Mouse (Mus musculus) lung, embryonic 16.5 days (tissue): ENCODE measurements around the gene Slc9a2. TPM values are rescaled to one million over a fixed set of nuclear protein-coding genes. Genes with fewer than 3 reads are reported as not detected.

Experiments used
- ATAC-seq: fragments of 200-750 bp; cut with Nextera tagmentation; 2 replicates; pipeline ENCODE4 v1.8.0; 2017; ENCODE audit warnings: low read depth, mild to moderate bottlenecking, moderate library complexity
- H3K27ac ChIP-seq: fragments of 300-500 bp; sonication (generic); 2 replicates; pipeline ENCODE4 v1.5.1; 2014; ENCODE audit warnings: mild to moderate bottlenecking, control low read depth, low read length
- H3K27me3 ChIP-seq: fragments of 300-500 bp; sonication (generic); 2 replicates; pipeline ENCODE4 v1.6.1; 2014; ENCODE audit warnings: low read depth, low read length, mixed read lengths; ENCODE audit not compliant: control insufficient read depth, insufficient read depth
- H3K36me3 ChIP-seq: fragments of 300-500 bp; sonication (generic); 2 replicates; pipeline ENCODE4 v1.6.1; 2014; ENCODE audit warnings: low read length; ENCODE audit not compliant: control insufficient read depth, insufficient read depth
- H3K4me1 ChIP-seq: fragments of 300-500 bp; sonication (generic); replicated peaks from 2 replicates; pipeline ENCODE4 v1.6.1; 2014; ENCODE audit warnings: low read length, mixed read lengths; ENCODE audit not compliant: control insufficient read depth, insufficient read depth
- H3K4me2 ChIP-seq: fragments of 300-500 bp; sonication (generic); 2 replicates; pipeline ENCODE4 v1.6.1; 2014; ENCODE audit warnings: low read depth, low read length, control low read depth
- H3K4me3 ChIP-seq: fragments of 300-500 bp; sonication (generic); 2 replicates; pipeline ENCODE4 v1.5.1; 2014; ENCODE audit warnings: mild to moderate bottlenecking, low read length, control low read depth
- H3K9ac ChIP-seq: fragments of 300-500 bp; sonication (generic); 2 replicates; pipeline ENCODE4 v1.6.1; 2014; ENCODE audit warnings: low read length, control low read depth
- H3K9me3 ChIP-seq: fragments of 300-500 bp; sonication (generic); 2 replicates; pipeline ENCODE4 v1.6.1; 2016; ENCODE audit warnings: low read length; ENCODE audit not compliant: control insufficient read depth
- WGBS: fragments of 180-500 bp; shearing (Covaris S2); extraction: QIAGEN DNeasy Blood & Tissue Kit; methylation state at CpG from one replicate; pipeline ENCODE4 v1.1.7; 2014; 5-methylcytosine and 5-hydroxymethylcytosine counted together
- polyA plus RNA-seq: library from polyadenylated mRNA; unstranded; fragments of >200 nt; fragmentation: Nextera tagmentation; extraction: Ambion mirVana; gene quantifications from 2 replicates; pipeline ENCODE4 v1.2.1, GENCODE M21; 2015

Gene Slc9a2
- polyA plus RNA-seq, 1 experiment from 2014 or later, result 0.20 TPM

GRCm38 (mm10) chr1:40790324-40791141 is 110.2 kb downstream of the Slc9a2 start, which contains the start of gene Mfsd9:
Gene Mfsd9, minus strand, starts transcription at chr1:40790687.
- peak within 1 kb of the TSS; percentile 70 for H3K9ac ChIP-seq
- H3K4me3 ChIP-seq, result peak within 1 kb of the TSS; percentile 75
- 4% methylated on average over 38 of the region's 38 CpGs for WGBS
- no peaks in the 10 kb centered on the region for H3K27me3 ChIP-seq
- peak; percentile 97 for ATAC-seq
- no peaks in the 10 kb centered on the region for H3K36me3 ChIP-seq
- no peaks in the 10 kb centered on the region for H3K9me3 ChIP-seq
- H3K27ac ChIP-seq, result no peak within 1 kb of the TSS
- peak within 1 kb of the TSS; percentile 79 for H3K4me2 ChIP-seq
- no peaks in the 10 kb centered on the region; the same call in 1 of the 2 replicates for H3K4me1 ChIP-seq

- no peak overlapping the region for H3K9ac ChIP-seq
- H3K36me3 ChIP-seq, result no peaks in the 10 kb centered on the region
- H3K4me2 ChIP-seq, result no peak overlapping the region
- H3K9me3 ChIP-seq, result no peaks in the 10 kb centered on the region
- 96% methylated on average over 1 of the region's 1 CpGs for WGBS
- H3K4me3 ChIP-seq, result no peak overlapping the region
- no peak for ATAC-seq
- no peaks in the 10 kb centered on the region; the same call in 1 of the 2 replicates for H3K4me1 ChIP-seq
- H3K27ac ChIP-seq, result no peak overlapping the region
- H3K27me3 ChIP-seq, result no peaks in the 10 kb centered on the region
Measured at GRCm38 (mm10) chr1:40795508-40795907, 115.1 kb downstream of the Slc9a2 start.

- Histone ChIP-seq H3K9me3 (no peaks in the 10 kb centered on the region), H3K4me2 (no peak overlapping the region), H3K9ac (no peak overlapping the region), H3K4me3 (no peak overlapping the region), H3K36me3 (no peaks in the 10 kb centered on the region), H3K27me3 (no peaks in the 10 kb centered on the region), H3K4me1 (no peaks in the 10 kb centered on the region), H3K27ac (no peak overlapping the region)
- 16% methylated on average over 5 of the region's 5 CpGs for WGBS
- no peak for ATAC-seq
Measured at GRCm38 (mm10) chr1:40797348-40797747, 117.0 kb downstream of the Slc9a2 start.

- Histone ChIP-seq H3K9me3 (no peaks in the 10 kb centered on the region), H3K36me3 (no peaks in the 10 kb centered on the region), H3K4me1 (no peaks in the 10 kb centered on the region), H3K27ac (no peak overlapping the region), H3K4me3 (no peak overlapping the region), H3K9ac (no peak overlapping the region), H3K27me3 (no peaks in the 10 kb centered on the region), H3K4me2 (no peak overlapping the region)
- no peak for ATAC-seq
- WGBS, result 86% methylated on average over 8 of the region's 8 CpGs
Measured at GRCm38 (mm10) chr1:40799121-40799520, 118.7 kb downstream of the Slc9a2 start.

- H3K9ac ChIP-seq, result no peak overlapping the region
- no peak for ATAC-seq
- WGBS, result 70% methylated on average over 5 of the region's 5 CpGs
Measured at GRCm38 (mm10) chr1:40800908-40801307, 120.5 kb downstream of the Slc9a2 start.

GRCm38 (mm10) chr1:40802759-40803158 is 122.4 kb downstream of the Slc9a2 start:
- H3K4me2 ChIP-seq, result no peak overlapping the region
- H3K27me3 ChIP-seq, result no peaks in the 10 kb centered on the region
- WGBS, result 21% methylated on average over 3 of the region's 3 CpGs
- no peaks in the 10 kb centered on the region for H3K4me1 ChIP-seq
- no peak for ATAC-seq
- no peak overlapping the region for H3K27ac ChIP-seq
- H3K36me3 ChIP-seq, result no peaks in the 10 kb centered on the region
- H3K4me3 ChIP-seq, result no peak overlapping the region
- no peaks in the 10 kb centered on the region for H3K9me3 ChIP-seq
- H3K9ac ChIP-seq, result no peak overlapping the region

More at GRCm38 (mm10) chr1:40800908-40801307, 120.5 kb downstream of the Slc9a2 start:
- Histone ChIP-seq H3K27me3 (no peaks in the 10 kb centered on the region), H3K9me3 (no peaks in the 10 kb centered on the region), H3K4me3 (no peak overlapping the region), H3K4me1 (no peaks in the 10 kb centered on the region), H3K36me3 (no peaks in the 10 kb centered on the region), H3K4me2 (no peak overlapping the region), H3K27ac (no peak overlapping the region)

- Histone ChIP-seq H3K9ac (no peak overlapping the region), H3K9me3 (no peaks in the 10 kb centered on the region)
Measured at GRCm38 (mm10) chr1:40804118-40804517, 123.7 kb downstream of the Slc9a2 start.

GRCm38 (mm10) chr1:40805351-40805750 is 125.0 kb downstream of the Slc9a2 start, which contains the start of gene Tmem182:
Gene Tmem182, plus strand, starts transcription at chr1:40805601.
- Histone ChIP-seq H3K27me3 (no peaks in the 10 kb centered on the region), H3K4me1 (no peaks in the 10 kb centered on the region), H3K4me3 (no peak within 1 kb of the TSS), H3K9ac (no peak within 1 kb of the TSS), H3K9me3 (no peaks in the 10 kb centered on the region), H3K27ac (no peak within 1 kb of the TSS), H3K4me2 (no peak within 1 kb of the TSS), H3K36me3 (no peaks in the 10 kb centered on the region)
- no peak for ATAC-seq
- 58% methylated on average over 9 of the region's 9 CpGs for WGBS

More at GRCm38 (mm10) chr1:40804118-40804517, 123.7 kb downstream of the Slc9a2 start:
- Histone ChIP-seq H3K36me3 (no peaks in the 10 kb centered on the region), H3K4me1 (no peaks in the 10 kb centered on the region), H3K27me3 (no peaks in the 10 kb centered on the region), H3K4me2 (no peak overlapping the region), H3K4me3 (no peak overlapping the region), H3K27ac (no peak overlapping the region)
- WGBS, result 85% methylated on average over 12 of the region's 12 CpGs
- ATAC-seq, result no peak

GRCm38 (mm10) chr1:40805891-40806290 is 125.5 kb downstream of the Slc9a2 start:
- Histone ChIP-seq H3K4me1 (no peaks in the 10 kb centered on the region), H3K4me3 (no peak overlapping the region), H3K9ac (no peak overlapping the region), H3K27ac (no peak overlapping the region), H3K4me2 (no peak overlapping the region), H3K9me3 (no peaks in the 10 kb centered on the region), H3K36me3 (no peaks in the 10 kb centered on the region), H3K27me3 (no peaks in the 10 kb centered on the region)
- no peak for ATAC-seq
- 86% methylated on average over 11 of the region's 11 CpGs for WGBS
